In genomic region chr10:41719587-41719986, GRCm38 (mm10) we compare ENCODE assay signal across 23 mouse cellular contexts. TPM values are rescaled to one million over a fixed set of nuclear protein-coding genes. Genes with fewer than 3 reads are reported as not detected.
DNase-seq lines count a peak whose midpoint lies in the region; ATAC-seq and TF ChIP-seq lines count a peak whose summit lies in the region.
"Had no signal": no experiment of that assay in that cellular context is flagged by ENCODE, and none has a peak within 500 bp of the region (broad histone marks: within the 10 kb centered on the region; RNA-seq: fewer than 3 reads in every experiment).

No protein-coding gene starts in this region.

- ATAC-seq in hindbrain, postnatal 0 days = no peak
- no peak for ATAC-seq in hindbrain, embryonic 11.5 days (ENCODE audit: low FRiP score)
- ATAC-seq: activated CD4-positive, CD25-positive, alpha-beta regulatory T cell, adult 4 months; forebrain, embryonic 15.5 days; hindbrain, embryonic 16.5 days; Patski had no signal

- H3K36me3 ChIP-seq in hindbrain, postnatal 0 days (ENCODE audit: insufficient read depth, low read length) = no peaks in the 10 kb centered on the region
- no peaks in the 10 kb centered on the region for H3K36me3 ChIP-seq in hindbrain, embryonic 11.5 days (ENCODE audit: control insufficient read depth, insufficient read depth, low read length)
- H3K36me3 ChIP-seq: forebrain, embryonic 15.5 days; hindbrain, embryonic 12.5 days had no signal

- no peaks in the 10 kb centered on the region for H3K27me3 ChIP-seq in hindbrain, postnatal 0 days (ENCODE audit: insufficient read depth, low read length)
- no peaks in the 10 kb centered on the region for H3K27me3 ChIP-seq in hindbrain, embryonic 11.5 days (ENCODE audit: control insufficient read depth, insufficient read depth, low read length)
- H3K27me3 ChIP-seq: CH12.LX; embryonic facial prominence, embryonic 12.5 days; forebrain, embryonic 15.5 days; heart, embryonic 13.5 days; hindbrain, embryonic 12.5 days; Patski had no signal

- no peak for TF ChIP-seq CTCF in hindbrain, postnatal 0 days (IDR thresholded peaks at IDR 0.05; ENCODE audit: low read depth)

- H3K4me3 ChIP-seq in hindbrain, postnatal 0 days (ENCODE audit: low read length) = no peak overlapping the region
- H3K4me3 ChIP-seq in hindbrain, embryonic 11.5 days (ENCODE audit: low read depth, low read length) = no peak overlapping the region
- H3K4me3 ChIP-seq: embryonic facial prominence, embryonic 12.5 days; forebrain, embryonic 15.5 days; heart, embryonic 13.5 days; hindbrain, embryonic 12.5 days had no signal

- 53% methylated on average over 9 of the region's 9 CpGs for WGBS in hindbrain, postnatal 0 days
- 70% methylated on average over 9 of the region's 9 CpGs for WGBS in hindbrain, embryonic 11.5 days

- no peak overlapping the region for H3K27ac ChIP-seq in hindbrain, postnatal 0 days
- no peak overlapping the region for H3K27ac ChIP-seq in hindbrain, embryonic 11.5 days (ENCODE audit: low read depth, low read length)
- H3K27ac ChIP-seq: embryonic facial prominence, embryonic 12.5 days; forebrain, embryonic 15.5 days; heart, embryonic 13.5 days; hindbrain, embryonic 12.5 days had no signal

- H3K9ac ChIP-seq in hindbrain, postnatal 0 days (replicated peaks; ENCODE audit: low read length) = no peak overlapping the region
- no peak overlapping the region for H3K9ac ChIP-seq in hindbrain, embryonic 11.5 days (ENCODE audit: low read depth, low read length)
- H3K9ac ChIP-seq: embryonic facial prominence, embryonic 12.5 days; forebrain, embryonic 15.5 days; heart, embryonic 13.5 days; hindbrain, embryonic 12.5 days had no signal

- DNase-seq in hindbrain, postnatal 0 days (ENCODE audit: low spot score) = peak; percentile 28
- no peak for DNase-seq in hindbrain, embryonic 11.5 days (ENCODE audit: low spot score)
- DNase-seq in left cerebral cortex, postnatal 25 days (ENCODE audit: low spot score in 2 of 2) = peak; percentile 24 to 64
- DNase-seq in left cerebral cortex, postnatal 36 days (ENCODE audit: low spot score in 2 of 2) = no peak
- DNase-seq in right cerebral cortex, adult 18-20 months = peak; percentile 25
- no peak for DNase-seq in right cerebral cortex, postnatal 4 days
- peak; percentile 29 for DNase-seq in telencephalon, adult 2 months (ENCODE audit: low read depth, low spot score)
- DNase-seq: adrenal gland, adult 2 months; adrenal gland, postnatal 25 days; cerebellum, adult 11 months; cerebellum, adult 8-10 months; cerebellum, postnatal 25 days; gastrocnemius, postnatal 36 days; heart, adult 11 months; heart, postnatal 36 days had no signal

- H3K4me2 ChIP-seq in hindbrain, postnatal 0 days (ENCODE audit: low read depth, low read length) = no peak overlapping the region
- H3K4me2 ChIP-seq in hindbrain, embryonic 11.5 days (replicated peaks; ENCODE audit: low read depth, low read length) = no peak overlapping the region
- H3K4me2 ChIP-seq: embryonic facial prominence, embryonic 12.5 days; forebrain, embryonic 15.5 days; heart, embryonic 13.5 days; hindbrain, embryonic 12.5 days had no signal

- H3K9me3 ChIP-seq in hindbrain, postnatal 0 days (ENCODE audit: low read length) = no peaks in the 10 kb centered on the region
- H3K9me3 ChIP-seq in hindbrain, embryonic 11.5 days (ENCODE audit: control insufficient read depth, low read length) = no peaks in the 10 kb centered on the region
- H3K9me3 ChIP-seq: embryonic facial prominence, embryonic 12.5 days; forebrain, embryonic 15.5 days; heart, embryonic 13.5 days; hindbrain, embryonic 12.5 days had no signal

- H3K4me1 ChIP-seq in hindbrain, postnatal 0 days (ENCODE audit: insufficient read depth, low read length) = peaks cover 4% of the 10 kb centered on the region; the same call in 1 of the 2 replicates
- peaks cover 6% of the 10 kb centered on the region; the same call in 1 of the 2 replicates for H3K4me1 ChIP-seq in hindbrain, embryonic 11.5 days (replicated peaks; ENCODE audit: control insufficient read depth, insufficient read depth, low read length)
- H3K4me1 ChIP-seq: heart, embryonic 13.5 days had no signal

- intact Hi-C loops in left cerebral cortex, postnatal 25 days (cut with DNase I) = no loop called here
- intact Hi-C loops in left cerebral cortex, postnatal 36 days (cut with DNase I) = no loop called here

RNA-seq across cellular contexts. Expression of gene Ccdc162, which starts 3.2 kb away (rescaled TPM):
- total RNA-seq in hindbrain, postnatal 0 days (2014; rRNA removed) = 1.9 and 3.3 TPM in 2 replicates
- 1.9 and 2.1 TPM in 2 replicates for polyA plus RNA-seq in hindbrain, postnatal 0 days (2015; fragmentation: Nextera tagmentation; extraction: Ambion mirVana)
- polyA plus RNA-seq in hindbrain, embryonic 11.5 days (2014; fragmentation: Nextera tagmentation; extraction: Ambion mirVana) = 0.74 and 0.92 TPM in 2 replicates
- total RNA-seq in left cerebral cortex, postnatal 25 days (2021) = under 1 TPM; 0.41 to 0.92 TPM
- 1 to 10 TPM; 1.6 to 1.7 TPM for total RNA-seq in left cerebral cortex, postnatal 36 days (2021)

Comparison
In these comparisons a context has a peak if more than half of its experiments do, and no peak if none do; other contexts are left out.
1. DNase-seq: peak in hindbrain, postnatal 0 days (single experiment), left cerebral cortex, postnatal 25 days (2 of 2), right cerebral cortex, adult 18-20 months (single experiment) and telencephalon, adult 2 months (single experiment); none in hindbrain, embryonic 11.5 days (single experiment), left cerebral cortex, postnatal 36 days (0 of 2) and right cerebral cortex, postnatal 4 days (single experiment).